8 mouse cellular contexts compared by ENCODE assay signal in genomic region chr14:57664311-57664821, GRCm38 (mm10). TPM values are rescaled to one million over a fixed set of nuclear protein-coding genes. Genes with fewer than 3 reads are reported as not detected.
DNase-seq lines count a peak whose midpoint lies in the region; ATAC-seq and TF ChIP-seq lines count a peak whose summit lies in the region.

No protein-coding gene starts in this region.

- H3K9me3 ChIP-seq in embryonic facial prominence, embryonic 12.5 days: no peaks in the 10 kb centered on the region
- H3K9me3 ChIP-seq in hindbrain, embryonic 16.5 days (ENCODE audit: control insufficient read depth, low read length): no peaks in the 10 kb centered on the region
- no peaks in the 10 kb centered on the region for H3K9me3 ChIP-seq in lung, postnatal 0 days (ENCODE audit: low read length)

- intact Hi-C loops in left cerebral cortex, adult 2 months (cut with DNase I): no loop called here

- POLR2A ChIA-PET in Patski (lab: Charles Lee): no interaction called here

- peaks cover 4% of the 10 kb centered on the region for H3K4me1 ChIP-seq in embryonic facial prominence, embryonic 12.5 days
- peaks cover 14% of the 10 kb centered on the region for H3K4me1 ChIP-seq in hindbrain, embryonic 16.5 days (ENCODE audit: control insufficient read depth, insufficient read depth, low read depth, low read length)
- H3K4me1 ChIP-seq in lung, postnatal 0 days (ENCODE audit: insufficient read depth, low read depth, low read length): no peaks in the 10 kb centered on the region; the same call in 1 of the 2 replicates

- peak in 1 of 2 experiments; percentile 12 for DNase-seq in left cerebral cortex, adult 2 months (ENCODE audit: extremely low spot score in 1 of 2, low spot score in 2 of 2)
- no peak for DNase-seq in left cerebral cortex, adult 8-10 months (ENCODE audit: low spot score in 2 of 2)
- DNase-seq in Patski (ENCODE audit: low read depth, low spot score): no peak
- peak; percentile 12 for DNase-seq in lung, postnatal 0 days (ENCODE audit: low spot score)
- DNase-seq in spleen, postnatal 4 days (ENCODE audit: low spot score in 2 of 2): peak; percentile 40 to 75
- DNase-seq in thymus, postnatal 36 days: no peak

- H3K27me3 ChIP-seq in Patski: no peaks in the 10 kb centered on the region
- no peaks in the 10 kb centered on the region for H3K27me3 ChIP-seq in embryonic facial prominence, embryonic 12.5 days
- no peaks in the 10 kb centered on the region for H3K27me3 ChIP-seq in hindbrain, embryonic 16.5 days (replicated peaks; ENCODE audit: control insufficient read depth, insufficient read depth, low read length)
- H3K27me3 ChIP-seq in lung, postnatal 0 days (replicated peaks; ENCODE audit: insufficient read depth, low read length): no peaks in the 10 kb centered on the region

- H3K4me3 ChIP-seq in left cerebral cortex, adult 2 months: peak overlapping the region; percentile 86
- H3K4me3 ChIP-seq in embryonic facial prominence, embryonic 12.5 days: peak overlapping the region; percentile 91
- peak overlapping the region; percentile 93 for H3K4me3 ChIP-seq in hindbrain, embryonic 16.5 days (ENCODE audit: low read length)
- peak overlapping the region; percentile 89 for H3K4me3 ChIP-seq in lung, postnatal 0 days (ENCODE audit: low read depth, low read length)

- TF ChIP-seq CTCF in left cerebral cortex, adult 2 months (IDR thresholded peaks at IDR 0.05): no peak
- TF ChIP-seq CTCF in Patski (IDR thresholded peaks at IDR 0.05): no peak
- TF ChIP-seq CTCF in lung, postnatal 0 days (IDR thresholded peaks at IDR 0.05): no peak

- H3K4me2 ChIP-seq in embryonic facial prominence, embryonic 12.5 days (replicated peaks): peak overlapping the region; percentile 86
- H3K4me2 ChIP-seq in hindbrain, embryonic 16.5 days (ENCODE audit: low read length): peak overlapping the region; percentile 94
- peak overlapping the region; percentile 90 for H3K4me2 ChIP-seq in lung, postnatal 0 days (replicated peaks; ENCODE audit: low read depth, low read length)

- WGBS in embryonic facial prominence, embryonic 12.5 days: under 1% methylated on average over 19 of the region's 19 CpGs
- WGBS in hindbrain, embryonic 16.5 days: under 1% methylated on average over 19 of the region's 19 CpGs
- WGBS in lung, postnatal 0 days: 0% methylated on average over 19 of the region's 19 CpGs

- CTCF ChIA-PET in Patski (lab: Charles Lee): no interaction called here

- ATAC-seq in Patski: peak; percentile 40
- peak; percentile 72; the same call in 1 of the 2 replicates for ATAC-seq in embryonic facial prominence, embryonic 12.5 days (ENCODE audit: insufficient number of reproducible peaks, insufficient read depth, low FRiP score, low TSS enrichment)
- peak; percentile 46 for ATAC-seq in hindbrain, embryonic 16.5 days
- peak; percentile 44 for ATAC-seq in lung, postnatal 0 days

- H3K27ac ChIP-seq in left cerebral cortex, adult 2 months: peak overlapping the region; percentile 94
- H3K27ac ChIP-seq in embryonic facial prominence, embryonic 12.5 days: peak overlapping the region; percentile 98
- H3K27ac ChIP-seq in hindbrain, embryonic 16.5 days (ENCODE audit: low read depth, low read length): peak overlapping the region; percentile 98
- peak overlapping the region; percentile 89 for H3K27ac ChIP-seq in lung, postnatal 0 days (ENCODE audit: low read length)

- H3K9ac ChIP-seq in embryonic facial prominence, embryonic 12.5 days: peak overlapping the region; percentile 80
- H3K9ac ChIP-seq in hindbrain, embryonic 16.5 days (ENCODE audit: low read depth, low read length): peak overlapping the region; percentile 95
- H3K9ac ChIP-seq in lung, postnatal 0 days (replicated peaks; ENCODE audit: low read depth): peak overlapping the region; percentile 80

- TF ChIP-seq EP300 in lung, postnatal 0 days (IDR thresholded peaks at IDR 0.05): no peak

- in situ Hi-C loops in Patski (cut with MboI; ENCODE audit: low pct_unique_long_range_greater_than_20kb): no loop called here

- H3K36me3 ChIP-seq in embryonic facial prominence, embryonic 12.5 days: no peaks in the 10 kb centered on the region
- H3K36me3 ChIP-seq in hindbrain, embryonic 16.5 days (ENCODE audit: control insufficient read depth, insufficient read depth, low read length): no peaks in the 10 kb centered on the region
- H3K36me3 ChIP-seq in lung, postnatal 0 days (ENCODE audit: insufficient read depth, low read length): no peaks in the 10 kb centered on the region

RNA-seq across cellular contexts. Expression of gene Xpo4, which starts 0.9 kb away (rescaled TPM):
- total RNA-seq in left cerebral cortex, adult 2 months (2021): 10 to 100 TPM; 14.2 to 14.6 TPM
- 10 to 100 TPM; 10.9 to 14.8 (median 14.5) TPM for total RNA-seq in left cerebral cortex, adult 8-10 months (2022)
- 11.9 TPM for polyA plus RNA-seq in Patski (2021)
- polyA plus RNA-seq in embryonic facial prominence, embryonic 12.5 days (2016; fragmentation: Nextera tagmentation; extraction: Ambion mirVana): 31.6 and 32.7 TPM in 2 replicates
- 9.8 and 11.0 TPM in 2 replicates for polyA plus RNA-seq in hindbrain, embryonic 16.5 days (2015; fragmentation: Nextera tagmentation; extraction: Ambion mirVana)
- polyA plus RNA-seq in lung, postnatal 0 days (2015; fragmentation: Nextera tagmentation; extraction: Ambion mirVana): 6.4 and 7.0 TPM in 2 replicates

Comparison
In these comparisons a context has a peak if more than half of its experiments do, and no peak if none do; other contexts are left out.
1. DNase-seq: peak in lung, postnatal 0 days (single experiment) and spleen, postnatal 4 days (2 of 2); none in left cerebral cortex, adult 8-10 months (0 of 2), Patski (single experiment) and thymus, postnatal 36 days (0 of 2).
2. Peak in every context shown above with its lines, with median percentiles within 50 percentile points of each other: H3K27ac ChIP-seq, H3K4me3 ChIP-seq, ATAC-seq, H3K4me2 ChIP-seq and H3K9ac ChIP-seq.